Mouse (Mus musculus) CD4-positive, CD25-positive, alpha-beta regulatory T cell, adult 2 months (primary cell): Measurements from ENCODE around the gene Fam171a2.
"Not testable (repeated sequence)": the region's sequence is repeated elsewhere in the genome, so short reads cannot be mapped to it uniquely, and the experiment has no call there.

Source experiments
- DNase-seq: peaks from one replicate; pipeline ENCODE4 v3.0.0-alpha.2; 2012; ENCODE audit warnings: low read depth, low spot score

Fam171a2 gene

DNA sequence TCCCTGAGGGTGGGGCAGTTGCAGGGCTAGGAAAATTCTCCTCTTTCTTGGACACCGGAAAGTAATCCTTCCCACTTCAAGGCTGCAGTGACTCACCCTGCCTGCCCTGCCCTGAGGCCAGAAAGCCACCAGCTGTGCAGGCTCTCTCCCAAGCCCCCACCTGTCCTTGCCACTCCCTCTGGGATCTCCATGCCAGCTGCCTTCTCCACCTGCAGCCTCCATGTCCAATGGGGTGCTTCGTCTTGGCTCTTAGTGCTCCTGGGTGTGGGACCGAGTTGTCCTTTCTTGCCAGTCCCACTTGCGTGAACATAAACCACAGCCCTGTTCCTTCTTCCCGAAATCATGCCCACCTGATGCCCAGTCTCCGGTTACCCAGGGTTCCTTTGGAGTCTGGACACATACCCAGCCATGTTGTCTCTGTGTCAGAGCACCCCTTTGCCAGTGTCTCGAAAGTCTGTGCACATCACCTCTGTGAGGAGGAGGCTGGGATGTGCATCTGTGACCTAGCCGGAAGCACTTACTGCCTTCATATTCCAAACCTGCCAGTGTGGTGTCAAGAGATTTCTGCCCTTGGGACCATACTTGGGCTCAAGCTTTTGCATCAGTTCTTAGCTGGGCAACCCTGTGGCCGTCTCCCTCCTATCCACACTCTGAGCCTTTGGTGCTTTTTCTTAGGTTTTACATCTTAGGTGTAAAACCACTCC lies 52.9 kb downstream of the Fam171a2 start:
- DNase-seq, result no peak

DNA sequence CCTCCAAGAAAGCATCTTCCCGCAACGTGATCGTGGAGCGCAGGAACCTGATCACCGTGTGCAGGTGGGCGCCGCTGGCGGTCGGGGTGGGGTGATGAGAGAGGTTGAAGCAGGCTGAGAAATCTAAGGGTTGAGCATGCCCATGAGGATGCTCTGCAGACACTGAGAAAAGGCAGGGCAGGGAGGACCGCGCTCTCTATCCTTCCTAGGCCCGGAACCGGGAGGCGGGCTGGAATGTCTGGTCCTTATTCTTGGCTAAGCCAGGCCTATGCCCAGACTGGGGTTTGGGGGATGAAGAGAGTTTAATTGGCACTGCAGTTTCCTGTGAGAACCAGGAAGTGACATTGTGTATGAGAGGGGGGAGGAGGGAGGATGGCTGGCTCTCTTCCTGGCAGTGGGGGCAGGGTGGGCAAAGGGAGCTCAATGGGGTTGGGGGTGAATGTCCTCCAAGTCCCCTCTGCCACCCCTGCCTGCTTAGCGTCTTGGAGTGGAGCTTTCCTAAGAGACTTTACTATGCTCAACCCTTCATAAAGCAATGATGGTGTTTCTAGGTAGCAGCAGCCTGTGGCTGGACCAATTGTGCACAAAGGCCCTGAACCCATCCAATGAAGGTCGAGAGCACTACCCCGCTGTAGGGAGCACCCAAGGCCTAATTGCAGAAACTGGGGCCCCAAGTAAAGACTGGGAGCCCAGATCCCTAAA lies 53.6 kb downstream of the Fam171a2 start:
- DNase-seq, result peak; percentile 37

DNA sequence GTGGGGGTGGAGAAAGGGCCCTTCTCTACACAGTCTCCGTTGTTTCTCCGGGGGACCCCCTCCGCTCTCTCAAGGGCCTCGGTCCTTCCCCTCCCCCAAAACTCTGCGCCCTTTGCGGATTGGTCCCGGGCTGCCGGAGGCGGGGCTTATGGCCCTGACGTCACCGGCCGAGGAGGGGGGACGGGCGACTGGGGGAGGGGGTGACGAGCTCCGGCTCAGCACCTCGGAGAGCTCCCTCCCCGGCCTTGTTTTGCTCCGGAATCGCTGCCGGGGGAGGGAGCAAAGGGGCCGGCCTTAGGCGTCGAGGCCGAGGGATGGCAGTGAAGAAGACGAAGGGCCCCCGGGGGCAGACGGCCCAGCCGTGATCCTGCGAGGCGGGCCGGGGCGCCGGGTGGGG lies 54.2 kb downstream of the Fam171a2 start, which contains the start of gene Rundc3a:
Rundc3a (plus strand) TSS at position 166 of the 397 bp plus-strand sequence.
- DNase-seq, result peak; percentile 88

DNA sequence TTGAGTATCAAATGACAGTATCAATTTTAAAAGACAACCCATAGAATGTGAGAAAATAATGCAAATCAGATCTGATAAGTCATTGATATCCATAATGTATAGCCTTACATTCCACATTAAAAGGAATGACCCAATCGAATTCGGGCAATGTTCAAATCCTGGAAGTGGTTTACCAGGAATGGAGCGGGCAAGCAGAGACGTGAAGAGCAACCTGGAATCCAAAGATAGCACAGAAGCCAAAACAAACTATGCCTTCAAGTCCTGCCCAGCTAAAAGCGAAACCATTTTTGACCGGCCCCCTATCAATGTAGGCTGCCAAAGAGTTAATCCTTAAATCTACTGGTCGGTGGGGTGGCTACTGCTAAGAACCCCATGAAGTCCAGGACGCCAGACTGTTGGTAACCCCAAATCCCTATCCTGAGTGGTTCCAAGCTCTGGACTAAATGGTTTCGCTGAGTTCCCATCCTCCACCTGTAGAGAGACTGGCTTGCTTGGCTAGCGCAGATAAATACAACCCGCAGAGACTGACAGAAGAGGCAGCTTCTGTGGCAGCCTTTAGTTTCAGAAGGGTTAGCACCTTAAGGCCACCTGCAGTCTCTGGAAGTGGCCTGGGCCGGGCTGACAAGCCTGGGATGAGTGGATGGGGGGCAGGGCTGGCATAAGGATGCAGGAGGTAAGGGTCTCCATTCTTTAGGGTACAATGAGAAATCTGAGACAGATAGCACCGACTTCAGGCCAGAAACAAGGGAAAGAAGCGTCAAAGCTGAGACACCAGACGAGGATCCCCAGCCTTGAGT lies 54.8 kb downstream of the Fam171a2 start:
- DNase-seq, result no peak

DNA sequence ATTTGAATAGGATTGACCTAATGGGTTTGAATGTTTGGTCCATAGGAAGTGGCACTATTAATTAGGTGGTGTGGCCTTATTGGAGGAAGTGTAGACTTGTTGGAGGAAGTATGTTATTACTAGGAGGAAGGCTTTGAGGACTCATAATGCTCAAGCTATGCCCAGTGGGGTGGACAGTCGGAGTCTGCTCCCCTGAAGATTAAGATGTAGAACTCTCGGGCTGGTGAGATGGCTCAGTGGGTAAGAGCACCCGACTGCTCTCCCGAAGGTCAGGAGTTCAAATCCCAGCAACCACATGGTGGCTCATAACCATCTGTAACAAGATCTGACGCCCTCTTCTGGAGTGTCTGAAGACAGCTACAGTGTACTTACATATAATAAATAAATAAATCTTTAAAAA lies 58.0 kb downstream of the Fam171a2 start:
- not testable (repeated sequence) for DNase-seq
